Mouse (Mus musculus) hindbrain, postnatal 0 days (tissue): Measurements from ENCODE around the gene Tom1l2. TPM values are rescaled to one million over a fixed set of nuclear protein-coding genes. Genes with fewer than 3 reads are reported as not detected.

ENCODE experiments used
- ATAC-seq: fragments of 200-750 bp; cut with Nextera tagmentation; 2 replicates; pipeline ENCODE4 v1.8.0; 2017; ENCODE audit warnings: mild to moderate bottlenecking, moderate TSS enrichment, moderate library complexity
- DNase-seq: peaks from one replicate; pipeline ENCODE4 v3.0.0-alpha.2; 2015; ENCODE audit warnings: low spot score
- H3K27ac ChIP-seq: fragments of 300-500 bp; sonication (generic); 2 replicates; pipeline ENCODE4 v1.5.1; 2014; ENCODE audit warnings: mild to moderate bottlenecking
- H3K27me3 ChIP-seq: fragments of 300-500 bp; sonication (generic); 2 replicates; pipeline ENCODE4 v1.6.1; 2014; ENCODE audit warnings: low read length, mixed read lengths; ENCODE audit not compliant: insufficient read depth
- H3K36me3 ChIP-seq: fragments of 300-500 bp; sonication (generic); 2 replicates; pipeline ENCODE4 v1.6.1; 2014; ENCODE audit warnings: low read length, mixed read lengths; ENCODE audit not compliant: insufficient read depth
- H3K4me1 ChIP-seq: fragments of 300-500 bp; sonication (generic); 2 replicates; pipeline ENCODE4 v1.6.1; 2014; ENCODE audit warnings: antibody characterized with exemption, low read length, mixed read lengths; ENCODE audit not compliant: insufficient read depth
- H3K4me2 ChIP-seq: fragments of 300-500 bp; sonication (generic); 2 replicates; pipeline ENCODE4 v1.6.1; 2014; ENCODE audit warnings: low read depth, mild to moderate bottlenecking, low read length, moderate library complexity, mixed read lengths
- H3K4me3 ChIP-seq: fragments of 300-500 bp; sonication (generic); 2 replicates; pipeline ENCODE4 v1.5.1; 2014; ENCODE audit warnings: low read length
- H3K9ac ChIP-seq: fragments of 300-500 bp; sonication (generic); replicated peaks from 2 replicates; pipeline ENCODE4 v1.6.1; 2014; ENCODE audit warnings: mild to moderate bottlenecking, low read length, moderate library complexity, mixed read lengths
- H3K9me3 ChIP-seq: fragments of 300-500 bp; sonication (generic); 2 replicates; pipeline ENCODE4 v1.6.1; 2016; ENCODE audit warnings: low read length, mixed read lengths
- CTCF ChIP-seq: IDR thresholded peaks from 2 replicates; pipeline ENCODE4 v1.5.1; 2016; ENCODE audit warnings: antibody characterized with exemption, control low read depth, low read depth
- WGBS: fragments of 180-500 bp; shearing (Covaris S2); extraction: QIAGEN DNeasy Blood & Tissue Kit; methylation state at CpG from one replicate; pipeline ENCODE4 v1.1.7; 2014; 5-methylcytosine and 5-hydroxymethylcytosine counted together
- polyA plus RNA-seq: library from polyadenylated mRNA; unstranded; fragments of >200 nt; fragmentation: Nextera tagmentation; extraction: Ambion mirVana; gene quantifications from 2 replicates; pipeline ENCODE4 v1.2.1, GENCODE M21; 2015
- total RNA-seq: library from RNA; depleted of rRNA; stranded (reverse); fragments of >200 nt; gene quantifications from 2 replicates; pipeline ENCODE4 v1.2.3, GENCODE M21; 2014

The Tom1l2 gene
- total and polyA plus RNA-seq, 2 experiments from 2014 or later, result 48.2 to 124 TPM

DNA sequence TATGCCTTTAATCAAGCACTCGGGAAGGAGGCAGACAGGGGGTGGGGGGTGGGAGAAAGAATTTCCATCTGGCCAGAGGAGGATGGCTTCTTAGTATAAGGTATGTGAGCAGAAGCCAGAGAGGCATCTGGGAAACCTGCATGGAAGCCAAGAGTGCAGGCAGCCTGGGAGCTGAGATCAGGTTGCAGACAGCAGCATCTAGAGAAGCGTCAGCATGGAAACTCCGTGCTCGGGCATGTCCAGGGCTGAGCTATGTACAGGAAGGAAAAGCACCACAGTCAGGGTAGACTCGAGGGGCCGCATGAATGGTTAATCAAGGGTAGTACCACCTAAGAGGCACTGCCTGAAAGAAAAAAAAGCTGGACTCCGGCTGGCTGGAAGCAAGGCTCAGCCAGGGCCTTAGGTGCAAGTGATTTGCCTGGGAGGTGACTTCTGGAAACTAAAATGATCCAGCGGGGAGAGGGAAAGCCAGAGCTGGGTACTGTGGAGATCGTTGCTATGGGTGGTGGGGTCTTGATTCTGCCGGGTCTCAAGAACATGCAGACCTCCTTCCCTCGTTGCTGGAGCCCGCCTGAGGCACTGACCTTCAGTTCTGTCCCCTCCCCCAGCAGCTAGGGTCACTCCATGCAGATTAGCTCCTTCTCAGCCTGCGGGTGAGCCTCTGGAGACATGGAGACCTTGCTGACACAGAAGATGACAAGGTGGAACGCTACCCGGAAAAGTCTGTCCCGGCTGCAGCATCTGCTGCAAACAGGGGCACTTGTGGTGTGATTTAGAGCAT is 13.7 kb upstream of the Tom1l2 start:
- Histone ChIP-seq H3K4me3 (no peak overlapping the region), H3K27ac (no peak overlapping the region), H3K4me2 (no peak overlapping the region), H3K9ac (no peak overlapping the region), H3K27me3 (no peaks in the 10 kb centered on the region), H3K4me1 (no peaks in the 10 kb centered on the region), H3K9me3 (no peaks in the 10 kb centered on the region), H3K36me3 (no peaks in the 10 kb centered on the region)
- ATAC-seq, result no peak
- TF ChIP-seq CTCF, result no peak
- no peak for DNase-seq
- 37% methylated on average over 16 of the region's 16 CpGs for WGBS

DNA sequence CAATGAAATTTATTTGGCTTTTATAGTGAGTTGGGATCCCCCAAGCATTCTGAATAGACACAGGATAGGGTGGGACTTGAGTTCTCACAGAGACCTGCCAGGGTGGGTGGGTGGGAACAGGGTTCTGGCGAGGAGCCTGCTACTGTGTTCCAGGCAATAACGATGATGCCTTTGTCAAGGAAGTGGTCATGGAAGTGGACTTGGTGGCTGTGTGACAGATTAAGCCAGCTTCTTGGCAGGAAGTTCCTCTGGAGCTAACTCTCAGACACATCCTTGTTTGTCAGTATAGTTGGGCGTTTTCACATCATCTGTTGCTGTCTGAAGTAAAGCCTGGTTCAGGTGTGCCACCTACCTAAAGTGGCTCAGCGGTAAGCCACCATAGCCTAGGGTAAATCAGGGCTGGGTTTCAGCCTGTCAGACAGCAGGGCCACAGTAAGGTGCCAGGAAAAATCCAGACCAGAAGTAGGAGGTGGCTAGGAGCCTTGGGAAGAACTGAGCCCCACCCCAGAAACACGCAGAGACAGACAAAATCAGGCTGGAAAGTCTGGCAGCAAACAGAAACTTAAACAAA is 8.0 kb upstream of the Tom1l2 start:
- no peak for DNase-seq
- WGBS, result 62% methylated on average over 5 of the region's 5 CpGs
- no peak for TF ChIP-seq CTCF

GRCm38 (mm10) chr11:60359936-60360335 is 7.2 kb upstream of the Tom1l2 start:
- no peaks in the 10 kb centered on the region for H3K36me3 ChIP-seq
- no peak overlapping the region for H3K27ac ChIP-seq
- ATAC-seq (no peak), DNase-seq (no peak)
- H3K9ac ChIP-seq, result no peak overlapping the region
- H3K4me1 ChIP-seq, result no peaks in the 10 kb centered on the region; the same call in 1 of the 2 replicates
- H3K9me3 ChIP-seq, result no peaks in the 10 kb centered on the region
- H3K27me3 ChIP-seq, result no peaks in the 10 kb centered on the region
- 89% methylated on average over 1 of the region's 1 CpGs for WGBS
- no peak for TF ChIP-seq CTCF
- H3K4me2 ChIP-seq, result no peak overlapping the region
- H3K4me3 ChIP-seq, result no peak overlapping the region

More for the DNA sequence above, 8.0 kb upstream of the Tom1l2 start:
- Histone ChIP-seq H3K36me3 (no peaks in the 10 kb centered on the region), H3K27ac (no peak overlapping the region), H3K9me3 (no peaks in the 10 kb centered on the region), H3K27me3 (no peaks in the 10 kb centered on the region), H3K4me3 (no peak overlapping the region), H3K9ac (no peak overlapping the region), H3K4me1 (no peaks in the 10 kb centered on the region; the same call in 1 of the 2 replicates), H3K4me2 (no peak overlapping the region)
- no peak for ATAC-seq

DNA sequence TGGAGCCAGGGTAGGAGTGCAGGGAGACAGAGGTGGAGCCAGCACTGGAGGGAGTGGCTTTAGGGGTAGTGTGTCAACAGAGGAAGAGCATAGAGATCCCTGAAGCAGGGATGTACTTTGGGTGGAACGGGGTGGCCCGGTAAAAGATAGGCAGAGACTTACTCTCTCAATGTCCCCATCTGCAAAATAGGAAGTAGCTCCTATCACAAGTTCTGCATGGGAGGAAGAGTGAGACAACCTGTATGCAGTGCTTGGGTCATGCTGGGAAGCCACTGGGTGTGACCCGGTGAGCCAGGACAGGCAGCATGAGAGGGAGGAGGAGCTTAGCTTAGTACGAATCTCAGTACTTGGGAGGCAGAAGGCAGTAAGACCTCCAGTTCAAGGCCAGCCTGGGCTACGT is 6.4 kb upstream of the Tom1l2 start:
- H3K4me2 ChIP-seq, result no peak overlapping the region
- H3K9me3 ChIP-seq, result no peaks in the 10 kb centered on the region
- no peaks in the 10 kb centered on the region for H3K27me3 ChIP-seq
- H3K4me3 ChIP-seq, result no peak overlapping the region
- H3K9ac ChIP-seq, result no peak overlapping the region
- no peaks in the 10 kb centered on the region for H3K36me3 ChIP-seq
- H3K27ac ChIP-seq, result no peak overlapping the region
- no peaks in the 10 kb centered on the region; the same call in 1 of the 2 replicates for H3K4me1 ChIP-seq
- TF ChIP-seq CTCF, result no peak
- WGBS, result 76% methylated on average over 5 of the region's 5 CpGs
- ATAC-seq (no peak), DNase-seq (no peak)

DNA sequence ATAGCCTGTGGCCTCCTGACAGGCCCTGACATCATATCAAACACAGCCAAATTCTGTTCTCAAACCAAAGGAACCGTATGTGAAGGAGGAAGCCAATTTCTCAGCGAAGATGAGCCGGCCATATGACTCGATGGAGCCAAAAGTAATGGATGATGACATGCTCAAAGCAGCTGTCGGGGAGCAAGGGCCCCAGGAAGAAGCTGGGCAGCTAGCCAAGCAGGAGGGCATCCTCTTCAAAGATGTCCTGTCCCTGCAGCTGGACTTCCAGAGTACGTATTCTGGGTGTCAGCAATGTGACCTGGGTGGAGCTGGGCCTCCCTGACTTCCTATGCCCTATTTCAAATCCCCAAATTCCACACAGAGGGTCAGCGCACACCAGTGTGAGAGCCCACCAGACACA is 5.8 kb upstream of the Tom1l2 start:
- H3K9ac ChIP-seq, result no peak overlapping the region
- H3K27ac ChIP-seq, result no peak overlapping the region
- ATAC-seq (no peak), DNase-seq (no peak)
- no peak for TF ChIP-seq CTCF
- no peak overlapping the region for H3K4me3 ChIP-seq
- 71% methylated on average over 7 of the region's 7 CpGs for WGBS
- no peak overlapping the region for H3K4me2 ChIP-seq
- no peaks in the 10 kb centered on the region; the same call in 1 of the 2 replicates for H3K4me1 ChIP-seq
- no peaks in the 10 kb centered on the region for H3K27me3 ChIP-seq
- no peaks in the 10 kb centered on the region for H3K9me3 ChIP-seq
- no peaks in the 10 kb centered on the region for H3K36me3 ChIP-seq

GRCm38 (mm10) chr11:60357116-60357515 is 4.4 kb upstream of the Tom1l2 start:
- Histone ChIP-seq H3K36me3 (no peaks in the 10 kb centered on the region), H3K4me3 (no peak overlapping the region), H3K27me3 (no peaks in the 10 kb centered on the region), H3K27ac (no peak overlapping the region), H3K4me2 (no peak overlapping the region), H3K4me1 (no peaks in the 10 kb centered on the region; the same call in 1 of the 2 replicates), H3K9me3 (no peaks in the 10 kb centered on the region), H3K9ac (no peak overlapping the region)
- WGBS, result 63% methylated on average over 1 of the region's 1 CpGs
- ATAC-seq (no peak), DNase-seq (no peak)
- TF ChIP-seq CTCF, result no peak

- Histone ChIP-seq H3K27me3 (no peaks in the 10 kb centered on the region), H3K4me3 (no peak overlapping the region), H3K36me3 (no peaks in the 10 kb centered on the region), H3K9me3 (no peaks in the 10 kb centered on the region), H3K4me1 (peaks cover 12% of the 10 kb centered on the region), H3K4me2 (no peak overlapping the region), H3K9ac (no peak overlapping the region), H3K27ac (no peak overlapping the region)
- DNase-seq (no peak), ATAC-seq (no peak)
- no peak for TF ChIP-seq CTCF
- 87% methylated on average over 2 of the region's 2 CpGs for WGBS
These were observed 3.2 kb upstream of the Tom1l2 start for GRCm38 (mm10) chr11:60355952-60356351.
